Mouse (Mus musculus) CD8-positive naive resting alpha-beta T cell, adult 2 months (primary cell): ENCODE measurements around the gene Smc1b.
A peak's percentile ranks its signal among the peaks of the same experiment; 100 is the strongest.

Source experiments
- DNase-seq, 2 experiments: peaks; one replicate each; pipeline ENCODE4 v3.0.0; 2022; ENCODE audit warnings: low read depth in 2 of 2, low spot score in 2 of 2

Smc1b gene

DNA sequence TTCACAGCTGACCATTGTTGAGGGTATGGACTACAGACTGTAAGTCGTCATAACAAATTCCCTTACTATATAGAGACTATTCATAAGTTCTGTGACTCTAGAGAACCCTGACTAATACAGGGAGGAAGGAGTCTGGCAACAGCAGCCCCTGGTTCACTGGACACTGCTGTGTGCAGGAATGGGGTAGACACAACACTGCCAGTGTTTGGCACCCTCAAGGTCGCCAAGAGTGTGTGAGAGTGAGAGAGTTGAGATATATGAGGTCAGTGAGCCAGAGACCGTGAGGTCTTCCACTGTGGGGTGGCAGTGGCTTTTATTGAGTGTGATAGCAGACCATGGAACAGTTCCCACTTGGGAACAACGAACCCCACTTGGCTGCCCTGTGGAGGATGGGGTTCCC lies 105.6 kb downstream of the Smc1b start:
- DNase-seq: no peak

DNA sequence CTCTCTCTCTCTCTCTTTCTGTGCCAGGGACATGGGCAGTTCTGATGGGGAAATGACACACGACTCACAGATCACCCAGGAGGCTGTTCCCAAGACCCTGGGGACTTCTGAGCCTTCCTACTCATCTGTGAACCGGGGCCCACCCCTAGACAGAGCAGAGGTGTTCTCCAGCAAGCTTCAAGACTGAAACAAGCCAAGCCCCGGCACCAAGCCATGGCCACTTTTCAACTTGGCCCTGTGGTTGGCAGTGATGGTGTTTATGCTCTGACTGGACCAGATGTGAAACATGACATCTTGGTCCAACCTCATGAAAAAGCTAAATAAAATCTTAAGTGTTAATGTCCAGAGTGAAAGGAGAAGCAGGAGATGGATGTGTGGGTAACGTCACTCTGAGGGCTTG lies 109.6 kb downstream of the Smc1b start:
- DNase-seq: no peak

DNA sequence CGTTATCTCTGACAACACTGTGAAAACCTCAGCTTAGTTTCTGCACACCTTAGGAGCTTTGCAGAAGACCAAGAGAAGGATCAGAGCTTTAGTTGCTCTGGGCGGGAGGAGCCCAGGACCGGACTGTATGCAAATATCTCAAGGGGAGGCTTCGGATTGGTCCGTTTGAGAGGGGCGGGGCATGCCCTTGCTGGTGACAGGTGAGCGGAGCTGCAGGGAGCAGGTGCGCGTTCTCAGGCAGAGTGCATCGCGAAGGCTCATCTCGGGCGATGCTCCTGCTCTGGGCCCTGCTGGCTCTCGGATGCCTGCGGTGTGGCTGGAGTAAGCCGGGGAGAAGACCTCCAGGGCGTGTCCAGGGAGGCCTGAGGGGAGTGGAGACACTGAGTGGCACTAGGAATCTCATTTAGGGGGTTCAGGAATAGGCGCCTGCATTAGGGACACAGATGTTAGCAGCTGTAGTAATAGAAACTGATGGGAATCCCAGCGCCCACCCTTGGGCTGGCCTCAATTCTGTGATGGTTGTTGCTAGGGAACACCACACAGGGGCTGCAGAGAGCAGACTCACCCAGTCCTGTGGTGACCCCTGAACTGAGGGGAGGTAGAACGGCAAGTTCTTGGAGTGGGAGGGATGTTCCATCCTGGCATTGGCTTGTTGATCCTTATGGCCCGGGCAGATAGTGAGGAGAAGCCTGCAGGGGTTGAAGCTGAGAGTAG lies 114.7 kb downstream of the Smc1b start, which contains the start of gene Upk3a:
Upk3a (plus strand) TSS at position 191 of the 714 bp plus-strand sequence.
- DNase-seq: peak in 1 of 2 experiments; percentile 23

DNA sequence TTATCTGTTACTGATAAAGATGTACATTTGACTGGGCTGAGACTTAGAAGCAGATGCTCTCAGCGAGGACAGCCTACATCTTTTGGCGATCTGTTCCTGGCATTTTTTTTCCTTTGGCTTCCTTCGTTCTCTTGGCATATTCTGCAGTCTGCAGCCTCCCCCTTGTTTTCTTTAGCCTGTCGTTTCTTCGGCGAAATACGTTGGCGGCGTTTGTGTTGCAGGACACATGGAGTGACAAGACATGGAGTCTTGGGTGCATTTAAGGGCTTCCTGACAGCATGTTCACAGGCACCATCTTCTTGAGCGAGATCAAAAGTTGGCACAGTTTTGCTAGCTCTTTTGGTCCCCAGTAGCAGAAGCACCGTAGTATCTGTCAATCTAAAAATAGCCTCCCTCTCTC lies 116.0 kb downstream of the Smc1b start:
- DNase-seq: no peak
